In the genomic region with DNA sequence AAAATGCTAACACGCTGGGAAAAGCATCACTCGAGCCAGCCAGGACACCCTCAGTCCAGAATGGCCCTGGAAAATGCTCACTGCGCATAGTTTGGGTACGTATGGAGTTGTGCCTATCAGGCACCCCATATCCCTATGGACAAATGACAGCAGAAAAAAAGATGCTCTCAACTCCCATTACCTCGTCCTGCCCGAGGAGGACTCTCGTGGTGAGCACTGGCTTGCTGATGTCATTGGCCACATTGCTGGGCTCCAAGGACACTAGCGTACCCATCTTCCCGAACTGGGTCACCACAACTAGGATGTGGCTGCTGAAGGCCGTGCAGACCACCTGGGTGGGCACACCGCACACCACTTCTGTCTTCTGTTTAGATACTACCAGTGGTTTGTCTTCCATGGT, we compare ENCODE assay signal across 9 mouse cellular contexts. TPM values are rescaled to one million over a fixed set of nuclear protein-coding genes. Genes with fewer than 3 reads are reported as not detected.
DNase-seq lines count a peak whose midpoint lies in the region; ATAC-seq lines count a peak whose summit lies in the region.
"Had no signal": no experiment of that assay in that cellular context is flagged by ENCODE, and none has a peak within 500 bp of the region (broad histone marks: within the 10 kb centered on the region; RNA-seq: fewer than 3 reads in every experiment).

No protein-coding gene starts in this region.

- H3K27me3 ChIP-seq in heart, embryonic 15.5 days = no peaks in the 10 kb centered on the region
- H3K27me3 ChIP-seq in hindbrain, embryonic 11.5 days (ENCODE audit: control insufficient read depth, insufficient read depth, low read length) = no peaks in the 10 kb centered on the region
- no peaks in the 10 kb centered on the region for H3K27me3 ChIP-seq in midbrain, embryonic 11.5 days (ENCODE audit: control insufficient read depth, insufficient read depth, low read length)

- ATAC-seq in heart, embryonic 15.5 days (replicated peaks; ENCODE audit: insufficient number of reproducible peaks, insufficient read depth, low FRiP score, low read depth) = 0 out of 2 replicates have a peak, but pooled peaks have one; percentile 1
- peak; percentile 33; the same call in 1 of the 2 replicates for ATAC-seq in hindbrain, embryonic 11.5 days (ENCODE audit: low FRiP score)
- ATAC-seq in midbrain, embryonic 11.5 days (ENCODE audit: low FRiP score) = peak; percentile 25; the same call in 1 of the 2 replicates
- ATAC-seq in inflammation-experienced regulatory T-cells, adult 6 months = no peak

- peak overlapping the region; percentile 93 for H3K4me3 ChIP-seq in heart, embryonic 15.5 days
- peak overlapping the region; percentile 85 for H3K4me3 ChIP-seq in hindbrain, embryonic 11.5 days (ENCODE audit: low read depth, low read length)
- peak overlapping the region; percentile 75 for H3K4me3 ChIP-seq in midbrain, embryonic 11.5 days (ENCODE audit: low read depth, low read length)

- peaks cover 22% of the 10 kb centered on the region for H3K36me3 ChIP-seq in heart, embryonic 15.5 days
- peaks cover 3% of the 10 kb centered on the region; the same call in 1 of the 2 replicates for H3K36me3 ChIP-seq in hindbrain, embryonic 11.5 days (ENCODE audit: control insufficient read depth, insufficient read depth, low read length)
- H3K36me3 ChIP-seq in midbrain, embryonic 11.5 days (ENCODE audit: control insufficient read depth, insufficient read depth, low read length) = peaks cover 6% of the 10 kb centered on the region; the same call in 1 of the 2 replicates

- H3K4me2 ChIP-seq in heart, embryonic 15.5 days = peak overlapping the region; percentile 85
- H3K4me2 ChIP-seq in hindbrain, embryonic 11.5 days (replicated peaks; ENCODE audit: low read depth, low read length) = peak overlapping the region; percentile 82
- peak overlapping the region; percentile 90 for H3K4me2 ChIP-seq in midbrain, embryonic 11.5 days

- peaks cover 13% of the 10 kb centered on the region for H3K4me1 ChIP-seq in heart, embryonic 15.5 days (replicated peaks)
- peaks cover 8% of the 10 kb centered on the region for H3K4me1 ChIP-seq in hindbrain, embryonic 11.5 days (replicated peaks; ENCODE audit: control insufficient read depth, insufficient read depth, low read length)
- peaks cover 8% of the 10 kb centered on the region for H3K4me1 ChIP-seq in midbrain, embryonic 11.5 days (ENCODE audit: control insufficient read depth, insufficient read depth, low read length)

- DNase-seq in heart, postnatal 10 days = no peak
- DNase-seq in MN1 (ENCODE audit: low spot score) = peak; percentile 64
- no peak for DNase-seq in hindbrain, embryonic 11.5 days (ENCODE audit: low spot score)
- DNase-seq in midbrain, embryonic 11.5 days (ENCODE audit: low spot score, missing footprints) = no peak
- DNase-seq in thymus, postnatal 10 days (ENCODE audit: low spot score in 2 of 2) = no peak
- DNase-seq in thymus, postnatal 25 days = no peak

- H3K9me3 ChIP-seq in heart, embryonic 15.5 days (replicated peaks) = no peaks in the 10 kb centered on the region
- H3K9me3 ChIP-seq in hindbrain, embryonic 11.5 days (ENCODE audit: control insufficient read depth, low read length) = no peaks in the 10 kb centered on the region
- H3K9me3 ChIP-seq in midbrain, embryonic 11.5 days (ENCODE audit: control insufficient read depth, low read length) = no peaks in the 10 kb centered on the region

- WGBS in heart, embryonic 15.5 days = 36% methylated on average over 11 of the region's 11 CpGs
- WGBS in hindbrain, embryonic 11.5 days = 52% methylated on average over 11 of the region's 11 CpGs
- 54% methylated on average over 11 of the region's 11 CpGs for WGBS in midbrain, embryonic 11.5 days

- no peak overlapping the region for H3K27ac ChIP-seq in heart, embryonic 15.5 days
- H3K27ac ChIP-seq in hindbrain, embryonic 11.5 days (ENCODE audit: low read depth, low read length) = no peak overlapping the region
- H3K27ac ChIP-seq in midbrain, embryonic 11.5 days (ENCODE audit: low read depth, low read length) = no peak overlapping the region

- peak overlapping the region; percentile 90 for H3K9ac ChIP-seq in heart, embryonic 15.5 days
- H3K9ac ChIP-seq in hindbrain, embryonic 11.5 days (ENCODE audit: low read depth, low read length) = peak overlapping the region; percentile 77
- H3K9ac ChIP-seq in midbrain, embryonic 11.5 days (ENCODE audit: low read length) = peak overlapping the region; percentile 82

- intact Hi-C loops in heart, postnatal 10 days (cut with DNase I) = no loop called here

RNA-seq across cellular contexts. Expression of gene Gm26938, which starts 0.3 kb away (rescaled TPM):
- not detected in 2 replicates for polyA plus RNA-seq in heart, embryonic 15.5 days (2015; fragmentation: Nextera tagmentation; extraction: Ambion mirVana)
- not detected for total RNA-seq in heart, postnatal 10 days (2021)
- not detected in 2 replicates for polyA plus RNA-seq in hindbrain, embryonic 11.5 days (2014; fragmentation: Nextera tagmentation; extraction: Ambion mirVana)
- not detected in 2 replicates for polyA plus RNA-seq in midbrain, embryonic 11.5 days (2014; fragmentation: Nextera tagmentation; extraction: Ambion mirVana)
- polyA plus RNA-seq in inflammation-experienced regulatory T-cells, adult 6 months (2017; shearing (Covaris generic)) = not detected
- polyA plus RNA-seq: gonadal fat pad, adult 2 months had no signal

RNA-seq across cellular contexts. Expression of gene Psmg3, which starts 0.7 kb away (rescaled TPM):
- 33.2 and 39.2 TPM in 2 replicates for polyA plus RNA-seq in heart, embryonic 15.5 days (2015; fragmentation: Nextera tagmentation; extraction: Ambion mirVana)
- 10 to 100 TPM; 11.9 to 13.5 TPM for total RNA-seq in heart, postnatal 10 days (2021)
- 74.5 and 77.3 TPM in 2 replicates for polyA plus RNA-seq in hindbrain, embryonic 11.5 days (2014; fragmentation: Nextera tagmentation; extraction: Ambion mirVana)
- 72.2 and 81.2 TPM in 2 replicates for polyA plus RNA-seq in midbrain, embryonic 11.5 days (2014; fragmentation: Nextera tagmentation; extraction: Ambion mirVana)
- 10 to 100 TPM; 48.7 to 56.0 (median 50.0) TPM for polyA plus RNA-seq in inflammation-experienced regulatory T-cells, adult 6 months (2017; shearing (Covaris generic))

RNA-seq across cellular contexts. Expression of gene Tmem184a, which starts 6.2 kb away (rescaled TPM):
- polyA plus RNA-seq in heart, embryonic 15.5 days (2015; fragmentation: Nextera tagmentation; extraction: Ambion mirVana) = 0.18 and 1.9 TPM in 2 replicates
- under 1 TPM; 0.10 to 0.37 TPM for total RNA-seq in heart, postnatal 10 days (2021)
- polyA plus RNA-seq in hindbrain, embryonic 11.5 days (2014; fragmentation: Nextera tagmentation; extraction: Ambion mirVana) = 1.1 and 1.2 TPM in 2 replicates
- 0.60 and 0.86 TPM in 2 replicates for polyA plus RNA-seq in midbrain, embryonic 11.5 days (2014; fragmentation: Nextera tagmentation; extraction: Ambion mirVana)
- under 1 TPM in 1 of 3 experiments, not detected in 2; 0.12 TPM for polyA plus RNA-seq in inflammation-experienced regulatory T-cells, adult 6 months (2017; shearing (Covaris generic))

RNA-seq across cellular contexts. Expression of gene Mafk, which starts 34.6 kb away (rescaled TPM):
- 19.1 and 23.0 TPM in 2 replicates for polyA plus RNA-seq in heart, embryonic 15.5 days (2015; fragmentation: Nextera tagmentation; extraction: Ambion mirVana)
- total RNA-seq in heart, postnatal 10 days (2021) = 10 to 100 TPM; 20.9 to 25.8 TPM
- polyA plus RNA-seq in hindbrain, embryonic 11.5 days (2014; fragmentation: Nextera tagmentation; extraction: Ambion mirVana) = 5.2 and 6.3 TPM in 2 replicates
- 5.0 and 5.1 TPM in 2 replicates for polyA plus RNA-seq in midbrain, embryonic 11.5 days (2014; fragmentation: Nextera tagmentation; extraction: Ambion mirVana)
- 10 to 100 TPM; 10.7 to 12.5 (median 11.0) TPM for polyA plus RNA-seq in inflammation-experienced regulatory T-cells, adult 6 months (2017; shearing (Covaris generic))

RNA-seq across cellular contexts. Expression of gene Ints1, which starts 50.5 kb away (rescaled TPM):
- polyA plus RNA-seq in heart, embryonic 15.5 days (2015; fragmentation: Nextera tagmentation; extraction: Ambion mirVana) = 12.6 and 20.6 TPM in 2 replicates
- 10 to 100 TPM; 43.5 to 43.6 TPM for total RNA-seq in heart, postnatal 10 days (2021)
- polyA plus RNA-seq in hindbrain, embryonic 11.5 days (2014; fragmentation: Nextera tagmentation; extraction: Ambion mirVana) = 26.3 and 28.3 TPM in 2 replicates
- polyA plus RNA-seq in midbrain, embryonic 11.5 days (2014; fragmentation: Nextera tagmentation; extraction: Ambion mirVana) = 23.8 and 26.3 TPM in 2 replicates
- 10 to 100 TPM; 12.9 to 21.0 (median 16.1) TPM for polyA plus RNA-seq in inflammation-experienced regulatory T-cells, adult 6 months (2017; shearing (Covaris generic))
